Mouse (Mus musculus): ENCODE data around the gene Usp40. TPM values are rescaled to one million over a fixed set of nuclear protein-coding genes. Genes with fewer than 3 reads are reported as not detected.

Gene Usp40
- polyA plus RNA-seq, 1 experiment = 10.1 TPM

- Histone ChIP-seq H3K27me3 (replicated peaks; ENCODE audit: control insufficient read depth, insufficient read depth, low read length) (no peaks in the 10 kb centered on the region), H3K27ac (ENCODE audit: insufficient read depth, low read depth, low read length) (no peak overlapping the region), H3K4me1 (ENCODE audit: control insufficient read depth, insufficient read depth, low read length) (peaks cover 15% of the 10 kb centered on the region), H3K36me3 (ENCODE audit: control insufficient read depth, insufficient read depth, low read length) (peaks cover 2% of the 10 kb centered on the region; the same call in 1 of the 2 replicates), H3K4me3 (ENCODE audit: insufficient read depth, low read depth, low read length) (no peak overlapping the region)
- DNase-seq = no peak
- TF ChIP-seq CTCF (conservative IDR thresholded peaks at IDR 0.05; ENCODE audit: insufficient read depth, insufficient read length, low read depth, low read length) (no peak), POLR2A (IDR thresholded peaks at IDR 0.05; ENCODE audit: low read depth, low read length) (no peak)
Observed at GRCm38 (mm10) chr1:87913356-87913755, 95.0 kb downstream of the Usp40 start.

GRCm38 (mm10) chr1:87910428-87910827 is 97.9 kb downstream of the Usp40 start:
- Histone ChIP-seq H3K4me1 (ENCODE audit: control insufficient read depth, insufficient read depth, low read length) (peaks cover 25% of the 10 kb centered on the region), H3K27me3 (replicated peaks; ENCODE audit: control insufficient read depth, insufficient read depth, low read length) (no peaks in the 10 kb centered on the region), H3K4me3 (ENCODE audit: insufficient read depth, low read depth, low read length) (no peak overlapping the region), H3K36me3 (ENCODE audit: control insufficient read depth, insufficient read depth, low read length) (no peaks in the 10 kb centered on the region; the same call in 1 of the 2 replicates), H3K27ac (ENCODE audit: insufficient read depth, low read depth, low read length) (no peak overlapping the region)
- 67% methylated on average over 1 of the region's 1 CpGs for WGBS
- TF ChIP-seq CTCF (conservative IDR thresholded peaks at IDR 0.05; ENCODE audit: insufficient read depth, insufficient read length, low read depth, low read length) (no peak), POLR2A (IDR thresholded peaks at IDR 0.05; ENCODE audit: low read depth, low read length) (no peak)
- no peak for DNase-seq

- Histone ChIP-seq H3K4me1 (ENCODE audit: control insufficient read depth, insufficient read depth, low read length) (peaks cover 25% of the 10 kb centered on the region), H3K27ac (ENCODE audit: insufficient read depth, low read depth, low read length) (no peak overlapping the region), H3K27me3 (replicated peaks; ENCODE audit: control insufficient read depth, insufficient read depth, low read length) (no peaks in the 10 kb centered on the region), H3K4me3 (ENCODE audit: insufficient read depth, low read depth, low read length) (no peak overlapping the region), H3K36me3 (ENCODE audit: control insufficient read depth, insufficient read depth, low read length) (no peaks in the 10 kb centered on the region; the same call in 1 of the 2 replicates)
- DNase-seq = no peak
- no peak for TF ChIP-seq CTCF (conservative IDR thresholded peaks at IDR 0.05; ENCODE audit: insufficient read depth, insufficient read length, low read depth, low read length)
- TF ChIP-seq POLR2A (IDR thresholded peaks at IDR 0.05; ENCODE audit: low read depth, low read length) = no peak
Observed at GRCm38 (mm10) chr1:87909565-87909964, 98.8 kb downstream of the Usp40 start.

GRCm38 (mm10) chr1:87908736-87909135 is 99.6 kb downstream of the Usp40 start:
- H3K4me3 ChIP-seq (ENCODE audit: insufficient read depth, low read depth, low read length) = no peak overlapping the region
- H3K36me3 ChIP-seq (ENCODE audit: control insufficient read depth, insufficient read depth, low read length) = no peaks in the 10 kb centered on the region; the same call in 1 of the 2 replicates
- TF ChIP-seq CTCF (conservative IDR thresholded peaks at IDR 0.05; ENCODE audit: insufficient read depth, insufficient read length, low read depth, low read length) (no peak), POLR2A (IDR thresholded peaks at IDR 0.05; ENCODE audit: low read depth, low read length) (no peak)
- no peaks in the 10 kb centered on the region for H3K27me3 ChIP-seq (replicated peaks; ENCODE audit: control insufficient read depth, insufficient read depth, low read length)
- peaks cover 25% of the 10 kb centered on the region for H3K4me1 ChIP-seq (ENCODE audit: control insufficient read depth, insufficient read depth, low read length)
- DNase-seq = peak; percentile 94
- H3K27ac ChIP-seq (ENCODE audit: insufficient read depth, low read depth, low read length) = peak overlapping the region; percentile 82; the same call in 1 of the 2 replicates
- WGBS = 44% methylated on average over 3 of the region's 3 CpGs

- Histone ChIP-seq H3K4me1 (ENCODE audit: control insufficient read depth, insufficient read depth, low read length) (peaks cover 25% of the 10 kb centered on the region), H3K4me3 (ENCODE audit: insufficient read depth, low read depth, low read length) (no peak overlapping the region), H3K27me3 (replicated peaks; ENCODE audit: control insufficient read depth, insufficient read depth, low read length) (no peaks in the 10 kb centered on the region), H3K36me3 (ENCODE audit: control insufficient read depth, insufficient read depth, low read length) (no peaks in the 10 kb centered on the region; the same call in 1 of the 2 replicates), H3K27ac (ENCODE audit: insufficient read depth, low read depth, low read length) (peak overlapping the region; percentile 82)
- 57% methylated on average over 2 of the region's 2 CpGs for WGBS
- TF ChIP-seq POLR2A (IDR thresholded peaks at IDR 0.05; ENCODE audit: low read depth, low read length) (no peak), CTCF (conservative IDR thresholded peaks at IDR 0.05; ENCODE audit: insufficient read depth, insufficient read length, low read depth, low read length) (no peak)
- peak; percentile 56 for DNase-seq
Observed at GRCm38 (mm10) chr1:87908006-87908405, 100.3 kb downstream of the Usp40 start.

GRCm38 (mm10) chr1:87906361-87906956 is 101.9 kb downstream of the Usp40 start:
- TF ChIP-seq POLR2A (IDR thresholded peaks at IDR 0.05; ENCODE audit: low read depth, low read length) = no peak
- TF ChIP-seq CTCF (conservative IDR thresholded peaks at IDR 0.05; ENCODE audit: insufficient read depth, insufficient read length, low read depth, low read length) = peak; percentile 67
- WGBS = 57% methylated on average over 5 of the region's 5 CpGs
- Histone ChIP-seq H3K27ac (ENCODE audit: insufficient read depth, low read depth, low read length) (peak overlapping the region; percentile 22; the same call in 1 of the 2 replicates), H3K27me3 (replicated peaks; ENCODE audit: control insufficient read depth, insufficient read depth, low read length) (no peaks in the 10 kb centered on the region), H3K4me1 (ENCODE audit: control insufficient read depth, insufficient read depth, low read length) (peaks cover 25% of the 10 kb centered on the region), H3K36me3 (ENCODE audit: control insufficient read depth, insufficient read depth, low read length) (no peaks in the 10 kb centered on the region; the same call in 1 of the 2 replicates), H3K4me3 (ENCODE audit: insufficient read depth, low read depth, low read length) (no peak overlapping the region)
- peak; percentile 93 for DNase-seq

- H3K4me3 ChIP-seq (ENCODE audit: insufficient read depth, low read depth, low read length) = no peak overlapping the region
- peaks cover 6% of the 10 kb centered on the region; the same call in 1 of the 2 replicates for H3K4me1 ChIP-seq (ENCODE audit: control insufficient read depth, insufficient read depth, low read length)
- no peak for DNase-seq
- TF ChIP-seq CTCF (conservative IDR thresholded peaks at IDR 0.05; ENCODE audit: insufficient read depth, insufficient read length, low read depth, low read length) = no peak
- no peak for TF ChIP-seq POLR2A (IDR thresholded peaks at IDR 0.05; ENCODE audit: low read depth, low read length)
- no peak overlapping the region for H3K27ac ChIP-seq (ENCODE audit: insufficient read depth, low read depth, low read length)
- H3K36me3 ChIP-seq (ENCODE audit: control insufficient read depth, insufficient read depth, low read length) = no peaks in the 10 kb centered on the region
- no peaks in the 10 kb centered on the region for H3K27me3 ChIP-seq (replicated peaks; ENCODE audit: control insufficient read depth, insufficient read depth, low read length)
Observed at GRCm38 (mm10) chr1:87902186-87902585, 106.2 kb downstream of the Usp40 start.

Data from kidney, adult 2 months (tissue).